Mouse (Mus musculus) cortical plate, adult 2 months (tissue): ENCODE results near the gene Armc6. TPM values are rescaled to one million over a fixed set of nuclear protein-coding genes. Genes with fewer than 3 reads are reported as not detected.

ENCODE experiments used
- H3K27ac ChIP-seq: fragments of 200-500 bp; 2 replicates; pipeline ENCODE4 v1.5.1; 2012; ENCODE audit warnings: low read length, control low read depth, inconsistent platforms; ENCODE audit not compliant: insufficient read depth
- H3K4me1 ChIP-seq: fragments of 200-500 bp; 2 replicates; pipeline ENCODE4 v1.6.1; 2011; ENCODE audit warnings: low read length; ENCODE audit not compliant: control insufficient read depth, insufficient read depth
- H3K4me3 ChIP-seq: fragments of 200-500 bp; 2 replicates; pipeline ENCODE4 v1.5.1; 2011; ENCODE audit warnings: mild to moderate bottlenecking, low read length, control low read depth; ENCODE audit not compliant: insufficient read depth
- CTCF ChIP-seq: fragments of 200-500 bp; IDR thresholded peaks from 2 replicates; pipeline ENCODE4 v1.5.1; 2011; ENCODE audit warnings: mild to moderate bottlenecking, control low read depth, low read length; ENCODE audit not compliant: insufficient read depth; ENCODE audit errors: extremely low read depth
- POLR2A ChIP-seq: fragments of 200-500 bp; IDR thresholded peaks from 2 replicates; pipeline ENCODE4 v1.6.1; 2011; ENCODE audit warnings: mild to moderate bottlenecking, low read length, control low read depth; ENCODE audit not compliant: insufficient read depth; ENCODE audit errors: extremely low read depth
- polyA plus RNA-seq: library from polyadenylated mRNA; depleted of rRNA; stranded (reverse); fragments of >200 nt; gene quantifications from 2 replicates; pipeline ENCODE4 v1.2.3, GENCODE M21; 2012

Gene Armc6
- polyA plus RNA-seq, 1 experiment = 55.9 TPM

GRCm38 (mm10) chr8:70204757-70205156 is 29.5 kb downstream of the Armc6 start:
- Histone ChIP-seq H3K4me3 (no peak overlapping the region), H3K27ac (no peak overlapping the region), H3K4me1 (peaks cover 13% of the 10 kb centered on the region)
- TF ChIP-seq CTCF = no peak
- TF ChIP-seq POLR2A = no peak

- Histone ChIP-seq H3K4me1 (peaks cover 15% of the 10 kb centered on the region), H3K27ac (no peak overlapping the region), H3K4me3 (no peak overlapping the region)
- TF ChIP-seq POLR2A (no peak), CTCF (no peak)
Measured at GRCm38 (mm10) chr8:70203072-70203471, 31.2 kb downstream of the Armc6 start.

GRCm38 (mm10) chr8:70201417-70201816 is 32.8 kb downstream of the Armc6 start:
- Histone ChIP-seq H3K4me3 (no peak overlapping the region), H3K27ac (no peak overlapping the region), H3K4me1 (peaks cover 15% of the 10 kb centered on the region)
- TF ChIP-seq POLR2A = no peak
- no peak for TF ChIP-seq CTCF

GRCm38 (mm10) chr8:70200098-70200681 is 34.1 kb downstream of the Armc6 start:
- Histone ChIP-seq H3K4me3 (no peak overlapping the region), H3K27ac (no peak overlapping the region), H3K4me1 (peaks cover 15% of the 10 kb centered on the region)
- TF ChIP-seq POLR2A = no peak
- TF ChIP-seq CTCF = peak; percentile 71

- no peak for TF ChIP-seq CTCF
- no peak for TF ChIP-seq POLR2A
- no peak overlapping the region for H3K27ac ChIP-seq
- H3K4me1 ChIP-seq = peaks cover 13% of the 10 kb centered on the region
- no peak overlapping the region for H3K4me3 ChIP-seq
Measured at GRCm38 (mm10) chr8:70197603-70198002, 36.7 kb downstream of the Armc6 start.

GRCm38 (mm10) chr8:70195762-70196161 is 38.5 kb downstream of the Armc6 start:
- peaks cover 9% of the 10 kb centered on the region for H3K4me1 ChIP-seq
- TF ChIP-seq CTCF (no peak), POLR2A (no peak)

GRCm38 (mm10) chr8:70194191-70194590 is 40.1 kb downstream of the Armc6 start:
- Histone ChIP-seq H3K4me3 (no peak overlapping the region), H3K4me1 (no peaks in the 10 kb centered on the region; the same call in 1 of the 2 replicates), H3K27ac (no peak overlapping the region)
- TF ChIP-seq CTCF (no peak), POLR2A (no peak)

More at GRCm38 (mm10) chr8:70195762-70196161, 38.5 kb downstream of the Armc6 start:
- Histone ChIP-seq H3K4me3 (no peak overlapping the region), H3K27ac (no peak overlapping the region)

- TF ChIP-seq POLR2A = no peak
- TF ChIP-seq CTCF = no peak
- Histone ChIP-seq H3K4me3 (no peak overlapping the region), H3K27ac (no peak overlapping the region), H3K4me1 (no peaks in the 10 kb centered on the region)
Measured at GRCm38 (mm10) chr8:70193238-70193637, 41.0 kb downstream of the Armc6 start.

- Histone ChIP-seq H3K27ac (no peak overlapping the region), H3K4me3 (no peak overlapping the region), H3K4me1 (no peaks in the 10 kb centered on the region)
- TF ChIP-seq CTCF (no peak), POLR2A (no peak)
Measured at GRCm38 (mm10) chr8:70188707-70189106, 45.6 kb downstream of the Armc6 start.

GRCm38 (mm10) chr8:70183194-70183593 is 51.1 kb downstream of the Armc6 start:
- H3K27ac ChIP-seq = no peak overlapping the region
- H3K4me1 ChIP-seq = no peaks in the 10 kb centered on the region
- H3K4me3 ChIP-seq = no peak overlapping the region
- TF ChIP-seq CTCF (no peak), POLR2A (no peak)
